Mouse (Mus musculus): ENCODE data around the gene Adamtsl1. TPM values are rescaled to one million over a fixed set of nuclear protein-coding genes. Genes with fewer than 3 reads are reported as not detected.

Adamtsl1 gene
- polyA plus RNA-seq, 1 experiment = 5.2 TPM

DNA sequence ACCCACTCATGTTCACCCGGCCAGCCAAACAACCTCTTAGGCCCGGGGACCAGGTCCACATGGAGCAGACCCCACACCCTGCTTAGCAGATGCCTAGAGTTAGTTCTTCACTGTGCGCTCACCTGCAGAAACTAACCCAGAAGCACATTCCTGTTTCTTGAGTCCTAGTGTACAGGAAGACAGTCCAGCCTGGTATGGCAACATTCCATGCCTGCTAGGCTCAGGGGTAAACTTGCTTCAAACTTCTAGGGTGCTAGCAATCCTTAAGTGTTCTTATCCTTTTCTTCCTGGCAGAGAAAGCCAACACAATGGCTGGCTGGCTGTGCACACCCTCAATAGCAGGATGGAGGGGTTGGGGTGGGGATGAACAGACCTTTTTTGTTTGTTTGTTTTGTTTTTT is 897.0 kb downstream of the Adamtsl1 start:
- WGBS = 92% methylated on average over 3 of the region's 3 CpGs
- TF ChIP-seq CTCF (conservative IDR thresholded peaks at IDR 0.05; ENCODE audit: insufficient read depth, insufficient read length, low read depth, low read length) (no peak), POLR2A (IDR thresholded peaks at IDR 0.05; ENCODE audit: low read depth, low read length) (no peak)
- no peak overlapping the region for H3K27ac ChIP-seq (ENCODE audit: insufficient read depth, low read depth, low read length)
- no peaks in the 10 kb centered on the region for H3K27me3 ChIP-seq (replicated peaks; ENCODE audit: control insufficient read depth, insufficient read depth, low read length)
- no peaks in the 10 kb centered on the region for H3K36me3 ChIP-seq (ENCODE audit: control insufficient read depth, insufficient read depth, low read length)
- no peak for DNase-seq
- H3K4me3 ChIP-seq (ENCODE audit: insufficient read depth, low read depth, low read length) = no peak overlapping the region
- H3K4me1 ChIP-seq (ENCODE audit: control insufficient read depth, insufficient read depth, low read length) = no peaks in the 10 kb centered on the region

DNA sequence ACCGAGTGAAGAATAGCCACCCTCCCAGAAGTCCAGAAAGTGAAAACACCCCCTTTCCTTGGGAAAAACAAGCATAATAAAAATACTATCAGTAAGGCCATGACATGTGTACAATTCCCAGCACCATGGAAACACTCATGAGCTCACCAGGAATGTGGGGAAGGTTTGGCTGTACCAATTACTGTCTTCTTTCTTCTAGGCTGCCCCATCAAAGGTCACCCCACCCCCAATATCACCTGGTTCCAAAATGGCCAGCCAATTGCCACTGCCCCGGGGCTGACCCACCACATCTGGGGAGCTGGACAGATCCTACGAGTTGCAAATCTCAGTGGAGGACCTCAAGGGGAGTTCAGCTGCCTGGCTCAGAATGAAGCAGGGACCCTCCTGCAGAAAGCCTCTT is 899.4 kb downstream of the Adamtsl1 start:
- Histone ChIP-seq H3K27me3 (replicated peaks; ENCODE audit: control insufficient read depth, insufficient read depth, low read length) (no peaks in the 10 kb centered on the region), H3K4me3 (ENCODE audit: insufficient read depth, low read depth, low read length) (no peak overlapping the region), H3K4me1 (ENCODE audit: control insufficient read depth, insufficient read depth, low read length) (no peaks in the 10 kb centered on the region), H3K27ac (ENCODE audit: insufficient read depth, low read depth, low read length) (no peak overlapping the region), H3K36me3 (ENCODE audit: control insufficient read depth, insufficient read depth, low read length) (no peaks in the 10 kb centered on the region)
- TF ChIP-seq CTCF (conservative IDR thresholded peaks at IDR 0.05; ENCODE audit: insufficient read depth, insufficient read length, low read depth, low read length) = no peak
- no peak for TF ChIP-seq POLR2A (IDR thresholded peaks at IDR 0.05; ENCODE audit: low read depth, low read length)
- DNase-seq = no peak
- WGBS = 72% methylated on average over 3 of the region's 3 CpGs

DNA sequence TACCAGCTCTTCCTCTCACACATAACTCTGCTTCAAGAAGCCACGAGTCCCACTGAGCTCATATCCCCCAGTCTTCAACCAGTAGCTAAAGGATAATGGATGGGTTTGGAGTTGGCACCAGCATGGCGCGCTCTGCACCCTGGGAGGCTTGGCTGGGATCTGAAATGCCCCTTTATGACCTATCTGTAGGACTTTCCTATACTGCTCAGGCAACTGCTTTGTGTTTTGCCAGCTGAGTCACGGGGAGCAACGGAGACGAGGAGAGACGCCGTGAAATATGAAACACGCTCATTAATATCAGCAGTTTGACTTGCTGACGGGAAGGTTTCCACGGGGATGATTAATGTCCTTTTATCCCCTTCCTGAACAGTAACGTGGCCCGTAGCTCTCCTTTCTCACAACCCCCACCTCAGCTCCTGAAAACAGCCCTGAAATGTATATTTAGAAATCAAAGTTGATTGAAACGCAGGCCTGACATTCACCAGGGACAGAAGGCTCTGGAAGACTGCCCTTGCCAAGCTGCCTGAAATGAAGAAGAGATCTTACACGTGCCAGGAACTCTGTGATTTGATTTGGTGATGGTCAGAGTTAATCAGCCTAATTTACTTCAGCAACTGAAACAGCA is 902.5 kb downstream of the Adamtsl1 start:
- 44% methylated on average over 15 of the region's 15 CpGs for WGBS
- Histone ChIP-seq H3K4me1 (ENCODE audit: control insufficient read depth, insufficient read depth, low read length) (no peaks in the 10 kb centered on the region), H3K27me3 (replicated peaks; ENCODE audit: control insufficient read depth, insufficient read depth, low read length) (no peaks in the 10 kb centered on the region), H3K27ac (ENCODE audit: insufficient read depth, low read depth, low read length) (no peak overlapping the region), H3K36me3 (ENCODE audit: control insufficient read depth, insufficient read depth, low read length) (no peaks in the 10 kb centered on the region), H3K4me3 (ENCODE audit: insufficient read depth, low read depth, low read length) (no peak overlapping the region)
- TF ChIP-seq POLR2A (IDR thresholded peaks at IDR 0.05; ENCODE audit: low read depth, low read length) (no peak), CTCF (conservative IDR thresholded peaks at IDR 0.05; ENCODE audit: insufficient read depth, insufficient read length, low read depth, low read length) (no peak)
- DNase-seq = no peak

DNA sequence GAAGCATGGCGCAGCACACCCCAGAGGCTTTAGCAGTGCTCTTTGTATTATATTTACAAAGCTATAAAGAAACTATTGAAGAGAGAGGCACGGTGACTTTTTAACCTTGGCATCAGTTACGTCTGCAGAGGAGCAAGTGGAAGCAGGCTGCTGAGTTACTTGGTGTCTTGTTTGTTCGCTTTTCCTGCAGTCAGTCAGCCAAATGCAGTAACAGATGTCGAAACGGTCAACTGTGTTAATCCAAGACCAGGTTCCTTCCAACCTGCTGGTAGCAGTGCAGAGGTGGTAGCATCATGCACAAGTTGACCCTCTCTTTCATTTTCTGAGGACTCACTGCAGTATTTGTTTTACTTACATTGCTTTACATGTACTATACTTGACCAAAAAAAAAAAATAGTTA is 908.6 kb downstream of the Adamtsl1 start:
- 65% methylated on average over 6 of the region's 6 CpGs for WGBS
- no peak for DNase-seq
- TF ChIP-seq POLR2A (IDR thresholded peaks at IDR 0.05; ENCODE audit: low read depth, low read length) (no peak), CTCF (conservative IDR thresholded peaks at IDR 0.05; ENCODE audit: insufficient read depth, insufficient read length, low read depth, low read length) (no peak)
- no peaks in the 10 kb centered on the region for H3K4me1 ChIP-seq (ENCODE audit: control insufficient read depth, insufficient read depth, low read length)
- no peaks in the 10 kb centered on the region for H3K36me3 ChIP-seq (ENCODE audit: control insufficient read depth, insufficient read depth, low read length)
- H3K4me3 ChIP-seq (ENCODE audit: insufficient read depth, low read depth, low read length) = no peak overlapping the region
- no peaks in the 10 kb centered on the region for H3K27me3 ChIP-seq (replicated peaks; ENCODE audit: control insufficient read depth, insufficient read depth, low read length)
- no peak overlapping the region for H3K27ac ChIP-seq (ENCODE audit: insufficient read depth, low read depth, low read length)

DNA sequence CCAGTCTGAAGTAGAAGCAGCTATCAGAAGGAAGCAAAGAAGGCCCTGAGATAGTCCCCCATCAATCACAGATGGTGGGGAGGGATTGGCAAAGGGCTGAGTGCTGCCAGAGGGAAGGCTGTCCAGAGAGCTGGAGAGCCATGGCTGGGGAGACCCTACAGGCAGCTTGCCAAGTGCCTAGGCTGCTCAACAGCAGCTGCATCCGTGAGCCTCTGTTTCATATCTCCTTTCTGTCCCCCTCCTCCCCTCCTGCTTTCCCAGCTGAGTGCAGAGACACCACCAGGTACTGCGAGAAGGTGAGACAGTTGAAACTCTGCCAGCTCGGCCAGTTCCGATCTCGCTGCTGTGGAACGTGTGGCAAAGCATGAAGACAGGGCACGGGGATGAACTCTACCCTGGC is 911.6 kb downstream of the Adamtsl1 start:
- DNase-seq = no peak
- 68% methylated on average over 7 of the region's 7 CpGs for WGBS
- no peak overlapping the region for H3K4me3 ChIP-seq (ENCODE audit: insufficient read depth, low read depth, low read length)
- H3K4me1 ChIP-seq (ENCODE audit: control insufficient read depth, insufficient read depth, low read length) = no peaks in the 10 kb centered on the region
- H3K36me3 ChIP-seq (ENCODE audit: control insufficient read depth, insufficient read depth, low read length) = no peaks in the 10 kb centered on the region
- TF ChIP-seq POLR2A (IDR thresholded peaks at IDR 0.05; ENCODE audit: low read depth, low read length) = no peak
- no peak for TF ChIP-seq CTCF (conservative IDR thresholded peaks at IDR 0.05; ENCODE audit: insufficient read depth, insufficient read length, low read depth, low read length)
- H3K27ac ChIP-seq (ENCODE audit: insufficient read depth, low read depth, low read length) = no peak overlapping the region
- no peaks in the 10 kb centered on the region for H3K27me3 ChIP-seq (replicated peaks; ENCODE audit: control insufficient read depth, insufficient read depth, low read length)

DNA sequence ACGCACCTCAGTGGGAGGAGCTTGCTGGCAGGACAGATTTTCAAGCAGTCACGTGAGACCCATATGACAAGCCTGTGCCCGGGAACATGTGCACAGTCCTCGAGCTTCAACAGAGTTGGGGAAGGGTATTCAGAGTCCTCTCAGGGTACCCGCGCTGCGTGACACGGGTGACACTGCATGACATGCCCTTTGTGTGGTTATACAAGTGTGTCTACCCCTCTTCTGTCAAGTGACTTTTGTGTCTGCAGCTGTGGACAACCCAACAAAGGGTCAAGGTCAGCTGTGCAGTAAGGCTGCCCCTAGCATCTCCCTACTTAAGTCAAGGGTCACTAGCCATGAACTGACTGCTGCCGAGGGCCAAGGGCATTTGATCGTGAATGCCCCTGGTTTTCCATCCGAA is 912.6 kb downstream of the Adamtsl1 start:
- TF ChIP-seq CTCF (conservative IDR thresholded peaks at IDR 0.05; ENCODE audit: insufficient read depth, insufficient read length, low read depth, low read length) (no peak), POLR2A (IDR thresholded peaks at IDR 0.05; ENCODE audit: low read depth, low read length) (no peak)
- no peak overlapping the region for H3K4me3 ChIP-seq (ENCODE audit: insufficient read depth, low read depth, low read length)
- H3K4me1 ChIP-seq (ENCODE audit: control insufficient read depth, insufficient read depth, low read length) = no peaks in the 10 kb centered on the region
- WGBS = 77% methylated on average over 11 of the region's 11 CpGs
- H3K27me3 ChIP-seq (replicated peaks; ENCODE audit: control insufficient read depth, insufficient read depth, low read length) = no peaks in the 10 kb centered on the region
- no peak for DNase-seq
- no peak overlapping the region for H3K27ac ChIP-seq (ENCODE audit: insufficient read depth, low read depth, low read length)
- no peaks in the 10 kb centered on the region for H3K36me3 ChIP-seq (ENCODE audit: control insufficient read depth, insufficient read depth, low read length)

DNA sequence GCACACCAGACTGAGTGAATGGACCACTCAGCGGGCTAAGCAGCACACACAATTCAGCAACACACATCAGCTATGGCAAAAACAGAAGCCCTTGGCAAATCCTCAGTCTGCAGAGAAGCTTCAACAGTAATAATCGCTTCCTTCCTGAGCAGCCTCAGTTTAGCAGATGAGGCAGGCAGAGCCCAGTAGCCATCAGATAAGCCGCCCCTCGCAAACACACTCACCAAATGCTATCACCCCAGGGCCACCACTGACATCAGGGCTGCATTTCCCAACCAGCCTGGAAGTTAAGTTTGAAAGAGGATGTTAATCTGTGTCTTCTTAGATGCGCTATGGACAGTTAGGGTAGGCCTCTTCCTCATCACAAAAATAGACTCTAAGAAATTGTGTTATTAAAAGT is 913.3 kb downstream of the Adamtsl1 start:
- Histone ChIP-seq H3K27ac (ENCODE audit: insufficient read depth, low read depth, low read length) (no peak overlapping the region), H3K4me3 (ENCODE audit: insufficient read depth, low read depth, low read length) (no peak overlapping the region), H3K27me3 (replicated peaks; ENCODE audit: control insufficient read depth, insufficient read depth, low read length) (no peaks in the 10 kb centered on the region), H3K36me3 (ENCODE audit: control insufficient read depth, insufficient read depth, low read length) (no peaks in the 10 kb centered on the region), H3K4me1 (ENCODE audit: control insufficient read depth, insufficient read depth, low read length) (no peaks in the 10 kb centered on the region)
- 95% methylated on average over 5 of the region's 5 CpGs for WGBS
- no peak for DNase-seq
- TF ChIP-seq POLR2A (IDR thresholded peaks at IDR 0.05; ENCODE audit: low read depth, low read length) (no peak), CTCF (conservative IDR thresholded peaks at IDR 0.05; ENCODE audit: insufficient read depth, insufficient read length, low read depth, low read length) (no peak)

All from kidney, adult 2 months (tissue).